Mouse (Mus musculus) liver, adult 2 months (tissue): ENCODE data around the gene Irf2.

ENCODE experiments used
- CTCF ChIP-seq: fragments of 200-500 bp; IDR thresholded peaks from 2 replicates; pipeline ENCODE4 v1.5.1; 2011; ENCODE audit warnings: low read depth, low read length, control low read depth
- POLR2A ChIP-seq: fragments of 200-500 bp; IDR thresholded peaks from 2 replicates; pipeline ENCODE4 v1.6.1; 2011; ENCODE audit warnings: low read length, control low read depth; ENCODE audit not compliant: insufficient read depth; ENCODE audit errors: extremely low read depth

GRCm38 (mm10) chr8:46757613-46758012 is 18.1 kb downstream of the Irf2 start:
- TF ChIP-seq POLR2A (no peak), CTCF (no peak)
